Mouse (Mus musculus) brain, embryonic 14.5 days (tissue): ENCODE measurements around the gene Dhx33. TPM values are rescaled to one million over a fixed set of nuclear protein-coding genes. Genes with fewer than 3 reads are reported as not detected.

ENCODE experiments used
- DNase-seq: peaks from one replicate; pipeline ENCODE4 v3.0.0-alpha.2; 2011; ENCODE audit warnings: low read depth
- CTCF ChIP-seq: fragments of 200-500 bp; IDR thresholded peaks from 2 replicates; pipeline ENCODE4 v1.5.1; 2012; ENCODE audit warnings: inconsistent platforms, mild to moderate bottlenecking, moderate library complexity, borderline replicate concordance; ENCODE audit not compliant: insufficient read depth, insufficient read length; ENCODE audit errors: extremely low read depth
- POLR2A ChIP-seq: fragments of 200-500 bp; IDR thresholded peaks from 2 replicates; pipeline ENCODE4 v1.6.1; 2012; ENCODE audit warnings: mild to moderate bottlenecking, inconsistent platforms, borderline replicate concordance; ENCODE audit not compliant: poor library complexity, insufficient read depth, insufficient read length, severe bottlenecking; ENCODE audit errors: extremely low read depth
- polyA plus RNA-seq: library from polyadenylated mRNA; depleted of rRNA; stranded (reverse); fragments of >200 nt; gene quantifications from 2 replicates; pipeline ENCODE4 v1.2.3, GENCODE M21; 2012

The Dhx33 gene
- polyA plus RNA-seq, 1 experiment = 28.1 TPM

- TF ChIP-seq CTCF (no peak), POLR2A (no peak)
Measured at GRCm38 (mm10) chr11:71018416-71019200, 14.4 kb upstream of the Dhx33 start.

GRCm38 (mm10) chr11:71017051-71017450, 12.8 kb upstream of the Dhx33 start:
- TF ChIP-seq CTCF (no peak), POLR2A (no peak)
- DNase-seq = no peak

More at GRCm38 (mm10) chr11:71018416-71019200, 14.4 kb upstream of the Dhx33 start:
- DNase-seq = no peak

- TF ChIP-seq CTCF (no peak), POLR2A (no peak)
- DNase-seq = no peak
Measured at GRCm38 (mm10) chr11:71012743-71013142, 8.5 kb upstream of the Dhx33 start.

- no peak for TF ChIP-seq POLR2A
- TF ChIP-seq CTCF = no peak
- no peak for DNase-seq
Measured at GRCm38 (mm10) chr11:71008321-71008720, 4.1 kb upstream of the Dhx33 start.

GRCm38 (mm10) chr11:71007831-71008230, 3.6 kb upstream of the Dhx33 start:
- DNase-seq = no peak
- no peak for TF ChIP-seq CTCF
- TF ChIP-seq POLR2A = no peak

- no peak for TF ChIP-seq POLR2A
- TF ChIP-seq CTCF = no peak
- DNase-seq = no peak
Measured at GRCm38 (mm10) chr11:71007026-71007425, 2.8 kb upstream of the Dhx33 start.

- TF ChIP-seq CTCF (no peak), POLR2A (no peak)
- DNase-seq = peak; percentile 8
Measured at GRCm38 (mm10) chr11:71005046-71005445, 809 bp upstream of the Dhx33 start.

- TF ChIP-seq POLR2A (no peak), CTCF (no peak)
- peak; percentile 49 for DNase-seq
Measured at GRCm38 (mm10) chr11:71003611-71004315, 474 bp downstream of the Dhx33 start.

- TF ChIP-seq CTCF (no peak), POLR2A (no peak)
- no peak for DNase-seq
Measured at GRCm38 (mm10) chr11:71001167-71001566, 3.1 kb downstream of the Dhx33 start.

GRCm38 (mm10) chr11:70982557-70983228, 21.5 kb downstream of the Dhx33 start, which contains the start of gene C1qbp:
Gene C1qbp (minus strand): TSS chr11:70983026.
- peak; percentile 96 for DNase-seq
- peak; percentile 69 for TF ChIP-seq POLR2A
- TF ChIP-seq CTCF = peak; percentile 91

- DNase-seq = no peak
- TF ChIP-seq POLR2A (no peak), CTCF (no peak)
Measured at GRCm38 (mm10) chr11:70982030-70982429, 22.2 kb downstream of the Dhx33 start.

- TF ChIP-seq CTCF (no peak), POLR2A (no peak)
- DNase-seq = no peak
Measured at GRCm38 (mm10) chr11:70980751-70981510, 23.3 kb downstream of the Dhx33 start.
